Mouse (Mus musculus): ENCODE results near the gene Uggt2. TPM values are rescaled to one million over a fixed set of nuclear protein-coding genes. Genes with fewer than 3 reads are reported as not detected.

Gene Uggt2
- polyA plus RNA-seq, 1 experiment from 2014 or later: 18.2 TPM

DNA sequence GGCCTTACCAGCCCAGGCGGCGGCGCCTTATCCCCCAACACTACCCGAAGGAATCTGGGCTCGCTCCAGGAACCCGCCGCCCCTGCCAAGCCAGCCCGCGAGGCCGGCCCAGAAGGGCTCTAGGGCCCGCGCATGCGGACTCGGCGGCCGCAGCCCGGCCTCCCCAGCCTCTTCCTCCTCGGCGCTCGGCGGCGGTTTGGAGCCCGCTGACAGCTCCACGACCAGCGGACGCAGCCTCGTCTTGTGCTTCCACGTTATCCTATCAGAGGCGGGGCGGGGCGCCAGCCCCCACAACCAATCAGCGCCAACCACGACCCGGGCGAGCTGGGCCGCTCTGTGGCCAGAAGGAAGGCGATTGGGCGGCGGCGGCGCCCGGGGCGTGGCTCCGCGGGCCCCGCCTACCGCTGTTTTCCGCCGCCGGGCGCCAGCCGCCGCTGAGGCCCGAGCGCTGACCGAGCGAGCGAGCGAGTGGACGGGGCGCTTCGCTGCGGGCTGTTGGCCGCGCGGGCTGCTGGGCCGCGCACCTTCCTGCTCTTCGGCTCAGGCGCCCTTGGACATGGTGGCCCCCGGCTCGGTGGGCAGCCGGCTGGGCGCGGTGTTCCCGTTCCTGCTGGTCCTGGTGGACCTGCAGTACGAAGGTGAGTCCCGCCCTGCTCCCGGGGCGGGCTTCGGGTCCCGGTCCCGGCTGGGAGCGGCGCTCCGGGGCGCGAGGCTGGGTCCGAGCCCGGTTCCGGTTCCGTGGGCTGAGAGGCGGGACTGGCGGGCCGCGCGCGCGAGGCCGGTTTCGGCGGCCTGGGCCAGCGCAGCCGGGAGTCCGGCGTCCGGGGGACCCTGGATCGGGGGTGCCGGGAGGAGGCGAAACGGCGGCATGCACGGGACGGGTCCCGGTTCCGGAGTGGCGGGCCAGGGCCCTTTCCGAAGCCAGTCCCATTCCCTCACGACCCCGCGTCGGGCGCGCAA is 161.4 kb downstream of the Uggt2 start, which contains the start of gene Dnajc3:
Dnajc3 (plus strand) TSS at position 444 of the 960 bp plus-strand sequence.
- peak within 1 kb of the TSS; percentile 83; the same call in 1 of the 2 replicates for H3K27ac ChIP-seq (replicated peaks; ENCODE audit: low read depth, low read length)
- DNase-seq (ENCODE audit: low spot score): peak; percentile 99
- no peaks in the 10 kb centered on the region for H3K27me3 ChIP-seq (ENCODE audit: control insufficient read depth, insufficient read depth, low read length)
- H3K4me1 ChIP-seq (ENCODE audit: control insufficient read depth, insufficient read depth, low read length): peaks cover 9% of the 10 kb centered on the region
- H3K9ac ChIP-seq (ENCODE audit: low read length): peak within 1 kb of the TSS; percentile 95
- peak; percentile 100 for ATAC-seq (ENCODE audit: insufficient number of reproducible peaks, low FRiP score, low TSS enrichment, low read depth)
- H3K36me3 ChIP-seq (ENCODE audit: control insufficient read depth, insufficient read depth, low read length): no peaks in the 10 kb centered on the region
- H3K4me2 ChIP-seq (ENCODE audit: low read depth, severe bottlenecking): peak within 1 kb of the TSS; percentile 70
- H3K4me3 ChIP-seq (ENCODE audit: low read depth, low read length): peak within 1 kb of the TSS; percentile 92
- WGBS: under 1% methylated on average over 106 of the region's 124 CpGs
- H3K9me3 ChIP-seq (ENCODE audit: control insufficient read depth, low read length): no peaks in the 10 kb centered on the region

DNA sequence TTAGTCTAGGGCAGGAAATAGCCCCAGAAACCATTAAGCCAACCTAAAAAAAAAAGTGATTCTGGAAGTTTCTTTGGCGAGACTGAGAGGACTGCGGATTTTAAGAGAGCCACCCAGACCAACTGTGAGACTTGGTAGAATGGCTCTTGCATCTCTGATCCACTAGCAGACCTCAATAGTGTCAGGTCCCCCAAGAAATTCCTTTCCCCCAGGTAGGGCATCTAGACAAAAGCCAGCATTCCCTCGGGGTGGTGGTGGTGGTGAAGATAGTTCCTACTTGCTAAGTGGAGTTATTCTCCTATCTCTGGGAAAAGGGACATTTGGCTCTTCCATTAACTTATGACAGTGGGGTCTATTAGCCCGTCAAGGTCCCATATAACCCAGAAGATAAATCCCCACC is 162.3 kb downstream of the Uggt2 start:
- 30% methylated on average over 4 of the region's 4 CpGs for WGBS
- Histone ChIP-seq H3K9me3 (ENCODE audit: control insufficient read depth, low read length) (no peaks in the 10 kb centered on the region), H3K4me3 (ENCODE audit: low read depth, low read length) (peak overlapping the region; percentile 92), H3K27ac (replicated peaks; ENCODE audit: low read depth, low read length) (no peak overlapping the region), H3K27me3 (ENCODE audit: control insufficient read depth, insufficient read depth, low read length) (no peaks in the 10 kb centered on the region), H3K9ac (ENCODE audit: low read length) (peak overlapping the region; percentile 69), H3K4me2 (ENCODE audit: low read depth, severe bottlenecking) (peak overlapping the region; percentile 70), H3K4me1 (ENCODE audit: control insufficient read depth, insufficient read depth, low read length) (peaks cover 9% of the 10 kb centered on the region), H3K36me3 (ENCODE audit: control insufficient read depth, insufficient read depth, low read length) (no peaks in the 10 kb centered on the region)
- DNase-seq (ENCODE audit: low spot score): no peak
- no peak for ATAC-seq (ENCODE audit: insufficient number of reproducible peaks, low FRiP score, low TSS enrichment, low read depth)

DNA sequence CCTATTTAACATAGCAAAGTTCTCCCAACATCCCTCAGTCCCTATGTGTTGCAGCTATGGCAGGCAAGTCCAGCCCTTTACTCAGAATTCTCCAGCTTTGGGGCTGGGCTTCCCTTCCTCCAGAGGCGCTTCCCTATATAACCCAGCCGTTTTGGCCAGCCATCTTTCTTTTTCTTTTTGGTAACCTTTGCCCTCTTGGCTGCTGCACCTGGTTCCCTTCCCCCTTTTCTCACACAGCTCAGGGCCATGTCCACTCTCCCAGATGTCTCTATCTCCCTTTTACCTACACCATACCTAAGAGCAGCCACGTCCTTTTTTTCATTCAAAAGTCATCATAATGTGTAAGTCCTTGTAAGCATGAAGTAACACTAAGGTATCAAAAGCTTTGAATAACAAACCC is 163.0 kb downstream of the Uggt2 start:
- no peak overlapping the region for H3K9ac ChIP-seq (ENCODE audit: low read length)
- DNase-seq (ENCODE audit: low spot score): no peak
- no peak for ATAC-seq (ENCODE audit: insufficient number of reproducible peaks, low FRiP score, low TSS enrichment, low read depth)
- peaks cover 9% of the 10 kb centered on the region for H3K4me1 ChIP-seq (ENCODE audit: control insufficient read depth, insufficient read depth, low read length)
- H3K27ac ChIP-seq (replicated peaks; ENCODE audit: low read depth, low read length): no peak overlapping the region
- H3K9me3 ChIP-seq (ENCODE audit: control insufficient read depth, low read length): no peaks in the 10 kb centered on the region
- no peaks in the 10 kb centered on the region for H3K36me3 ChIP-seq (ENCODE audit: control insufficient read depth, insufficient read depth, low read length)
- H3K4me2 ChIP-seq (ENCODE audit: low read depth, severe bottlenecking): no peak overlapping the region
- H3K4me3 ChIP-seq (ENCODE audit: low read depth, low read length): no peak overlapping the region
- 48% methylated on average over 3 of the region's 3 CpGs for WGBS
- no peaks in the 10 kb centered on the region for H3K27me3 ChIP-seq (ENCODE audit: control insufficient read depth, insufficient read depth, low read length)

Other genes with a start within 250 kb of the Uggt2 start
- gene Dzip1, start 174.0 kb downstream of the Uggt2 start, polyA plus RNA-seq (2014; fragmentation: Nextera tagmentation; extraction: Ambion mirVana): 32.9 and 33.2 TPM in 2 replicates
- gene Dnajc3, start 161.5 kb downstream of the Uggt2 start, polyA plus RNA-seq (2014; fragmentation: Nextera tagmentation; extraction: Ambion mirVana): 34.1 and 35.3 TPM in 2 replicates
- gene Hs6st3, start 38.9 kb upstream of the Uggt2 start, polyA plus RNA-seq (2014; fragmentation: Nextera tagmentation; extraction: Ambion mirVana): 0.17 TPM in 1 of 2 replicates, not detected in the other